Mouse (Mus musculus) intestine, postnatal 0 days (tissue): ENCODE measurements around the gene Vamp1. TPM values are rescaled to one million over a fixed set of nuclear protein-coding genes. Genes with fewer than 3 reads are reported as not detected.

Experiments
- ATAC-seq: fragments of 200-750 bp; cut with Nextera tagmentation; 2 replicates; pipeline ENCODE4 v1.8.0; 2017; ENCODE audit warnings: mild to moderate bottlenecking, moderate TSS enrichment, moderate library complexity
- H3K27ac ChIP-seq: fragments of 300-500 bp; sonication (generic); 2 replicates; pipeline ENCODE4 v1.5.1; 2014; ENCODE audit warnings: mild to moderate bottlenecking, low read depth, low read length, moderate library complexity
- H3K27me3 ChIP-seq: fragments of 300-500 bp; sonication (generic); replicated peaks from 2 replicates; pipeline ENCODE4 v1.6.1; 2014; ENCODE audit warnings: low read length, mixed read lengths; ENCODE audit not compliant: control insufficient read depth, insufficient read depth
- H3K36me3 ChIP-seq: fragments of 300-500 bp; sonication (generic); 2 replicates; pipeline ENCODE4 v1.6.1; 2014; ENCODE audit warnings: mild to moderate bottlenecking, moderate library complexity; ENCODE audit not compliant: control insufficient read depth, insufficient read depth
- H3K4me1 ChIP-seq: fragments of 300-500 bp; sonication (generic); replicated peaks from 2 replicates; pipeline ENCODE4 v1.6.1; 2014; ENCODE audit warnings: antibody characterized with exemption, low read length, mixed read lengths; ENCODE audit not compliant: control insufficient read depth, insufficient read depth
- H3K4me2 ChIP-seq: fragments of 300-500 bp; sonication (generic); replicated peaks from 2 replicates; pipeline ENCODE4 v1.6.1; 2014; ENCODE audit warnings: low read depth, mild to moderate bottlenecking, moderate library complexity
- H3K4me3 ChIP-seq: fragments of 300-500 bp; sonication (generic); 2 replicates; pipeline ENCODE4 v1.5.1; 2014; ENCODE audit warnings: low read depth, low read length
- H3K9ac ChIP-seq: fragments of 300-500 bp; sonication (generic); 2 replicates; pipeline ENCODE4 v1.6.1; 2014; ENCODE audit warnings: mild to moderate bottlenecking, low read depth, low read length
- H3K9me3 ChIP-seq: fragments of 300-500 bp; sonication (generic); 2 replicates; pipeline ENCODE4 v1.6.1; 2016; ENCODE audit warnings: mixed run types; ENCODE audit not compliant: control insufficient read depth
- CTCF ChIP-seq: sonication (generic); IDR thresholded peaks from 2 replicates; pipeline ENCODE4 v1.5.1; 2016; ENCODE audit warnings: low read depth, mild to moderate bottlenecking, control low read depth, antibody characterized with exemption, moderate library complexity
- WGBS: fragments of 180-500 bp; shearing (Covaris S2); extraction: QIAGEN DNeasy Blood & Tissue Kit; methylation state at CpG from one replicate; pipeline ENCODE4 v1.1.7; 2014; 5-methylcytosine and 5-hydroxymethylcytosine counted together
- polyA plus RNA-seq: library from polyadenylated mRNA; unstranded; fragments of >200 nt; fragmentation: Nextera tagmentation; extraction: Ambion mirVana; gene quantifications from 2 replicates; pipeline ENCODE4 v1.2.1, GENCODE M21; 2015

The Vamp1 gene
- polyA plus RNA-seq, 1 experiment from 2014 or later: 2.7 TPM

DNA sequence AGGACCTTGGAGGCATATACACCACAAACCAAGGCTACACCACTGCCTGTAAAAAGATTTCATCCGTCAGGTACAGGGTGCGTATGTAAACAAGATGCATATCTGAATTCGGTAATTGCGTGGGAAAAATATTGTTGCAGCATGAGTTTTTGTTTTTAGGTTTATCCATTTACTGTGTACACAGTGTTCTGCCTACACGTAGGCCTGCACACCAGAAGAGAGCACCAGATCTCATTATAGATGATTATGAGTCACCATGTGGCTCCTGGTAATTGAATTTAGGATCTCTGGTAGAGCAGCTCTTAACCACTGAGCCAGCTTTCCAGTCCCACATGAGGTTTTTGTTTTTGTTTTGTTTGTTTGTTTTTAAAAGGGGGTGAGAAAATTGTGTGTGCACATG is 18.2 kb upstream of the Vamp1 start:
- ATAC-seq: no peak
- WGBS: 81% methylated on average over 5 of the region's 5 CpGs
- H3K36me3 ChIP-seq: peaks cover 5% of the 10 kb centered on the region; the same call in 1 of the 2 replicates
- H3K4me3 ChIP-seq: no peak overlapping the region
- no peaks in the 10 kb centered on the region for H3K27me3 ChIP-seq
- no peak for TF ChIP-seq CTCF
- H3K4me1 ChIP-seq: no peaks in the 10 kb centered on the region
- no peak overlapping the region for H3K9ac ChIP-seq
- H3K27ac ChIP-seq: no peak overlapping the region
- H3K4me2 ChIP-seq: no peak overlapping the region
- H3K9me3 ChIP-seq: no peaks in the 10 kb centered on the region

DNA sequence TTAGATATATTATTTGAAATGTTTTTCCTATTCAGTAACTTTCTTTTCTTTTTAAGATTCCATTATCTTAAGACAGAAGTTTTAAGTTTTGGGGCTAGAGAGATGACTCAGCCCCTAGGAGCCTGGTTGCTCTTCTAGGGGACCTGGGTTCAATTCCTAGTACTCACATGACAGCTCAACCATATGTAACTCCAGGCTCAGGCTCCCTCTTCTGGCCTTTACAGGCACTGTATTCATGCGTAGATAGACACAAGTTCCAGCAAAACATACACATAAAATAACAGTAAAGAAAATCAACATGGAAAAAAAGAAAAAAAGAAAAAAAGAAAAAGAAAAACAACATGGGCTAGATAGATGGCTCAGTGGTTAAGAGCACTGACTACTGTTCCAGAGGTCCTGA is 4.9 kb upstream of the Vamp1 start:
- no peak overlapping the region for H3K4me3 ChIP-seq
- no peaks in the 10 kb centered on the region for H3K9me3 ChIP-seq
- H3K9ac ChIP-seq: no peak overlapping the region
- no peak for ATAC-seq
- 95% methylated on average over 1 of the region's 1 CpGs for WGBS
- H3K36me3 ChIP-seq: no peaks in the 10 kb centered on the region
- no peak overlapping the region for H3K27ac ChIP-seq
- TF ChIP-seq CTCF: peak; percentile 33
- H3K27me3 ChIP-seq: 0 out of 2 replicates have a peak, but pooled peaks cover 3% of the 10 kb centered on the region
- no peaks in the 10 kb centered on the region for H3K4me1 ChIP-seq
- no peak overlapping the region for H3K4me2 ChIP-seq

DNA sequence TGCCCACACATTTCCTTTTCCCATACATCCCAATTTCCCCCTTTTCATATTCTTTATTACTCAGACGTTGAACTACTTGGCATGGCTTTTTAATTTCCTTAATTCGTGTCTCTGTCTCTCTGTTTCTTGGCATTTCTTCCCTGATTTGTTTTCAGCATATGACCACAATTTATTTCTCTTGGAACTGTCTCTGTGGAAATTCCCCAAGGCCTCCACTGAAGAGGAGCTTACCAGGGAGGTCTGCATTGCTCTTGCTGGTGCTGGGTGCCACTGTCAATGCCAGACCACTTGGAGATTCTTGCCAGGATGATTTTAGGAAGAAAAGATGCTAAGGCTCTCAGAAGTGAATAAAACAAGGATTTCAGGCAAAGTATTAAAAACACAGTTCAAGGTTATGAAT is 2.7 kb upstream of the Vamp1 start:
- H3K9ac ChIP-seq: no peak overlapping the region
- H3K36me3 ChIP-seq: no peaks in the 10 kb centered on the region
- ATAC-seq: no peak
- no peaks in the 10 kb centered on the region for H3K9me3 ChIP-seq
- no peaks in the 10 kb centered on the region; the same call in 1 of the 2 replicates for H3K4me1 ChIP-seq
- no peak overlapping the region for H3K27ac ChIP-seq
- H3K27me3 ChIP-seq: 0 out of 2 replicates have a peak, but pooled peaks cover 3% of the 10 kb centered on the region
- WGBS: 28% methylated on average over 2 of the region's 2 CpGs
- H3K4me3 ChIP-seq: no peak overlapping the region
- no peak for TF ChIP-seq CTCF
- H3K4me2 ChIP-seq: no peak overlapping the region

DNA sequence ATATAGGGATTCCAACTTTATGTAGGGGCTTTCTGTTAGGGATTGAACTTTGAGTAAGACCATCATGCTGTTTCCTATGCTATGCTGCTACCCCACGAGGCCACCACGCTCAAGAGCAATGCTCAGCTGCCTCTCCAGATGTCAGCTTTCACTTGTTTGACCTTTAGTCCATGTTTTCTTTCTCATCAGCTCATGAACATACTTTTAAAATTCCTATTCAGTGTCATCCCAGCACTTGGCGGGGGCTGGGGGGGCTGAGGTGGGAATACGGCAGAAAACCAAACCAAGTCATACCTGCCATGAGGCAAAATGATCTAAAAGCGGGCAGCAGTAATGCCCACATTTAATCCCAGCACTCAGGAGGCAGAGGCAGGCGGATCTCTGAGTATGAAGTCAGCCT is 2.2 kb upstream of the Vamp1 start:
- Histone ChIP-seq H3K27me3 (0 out of 2 replicates have a peak, but pooled peaks cover 3% of the 10 kb centered on the region), H3K4me2 (no peak overlapping the region), H3K27ac (no peak overlapping the region), H3K4me1 (no peaks in the 10 kb centered on the region; the same call in 1 of the 2 replicates), H3K36me3 (0 out of 2 replicates have a peak, but pooled peaks cover 2% of the 10 kb centered on the region), H3K9me3 (no peaks in the 10 kb centered on the region), H3K9ac (no peak overlapping the region), H3K4me3 (no peak overlapping the region)
- 64% methylated on average over 6 of the region's 6 CpGs for WGBS
- ATAC-seq: no peak
- no peak for TF ChIP-seq CTCF

DNA sequence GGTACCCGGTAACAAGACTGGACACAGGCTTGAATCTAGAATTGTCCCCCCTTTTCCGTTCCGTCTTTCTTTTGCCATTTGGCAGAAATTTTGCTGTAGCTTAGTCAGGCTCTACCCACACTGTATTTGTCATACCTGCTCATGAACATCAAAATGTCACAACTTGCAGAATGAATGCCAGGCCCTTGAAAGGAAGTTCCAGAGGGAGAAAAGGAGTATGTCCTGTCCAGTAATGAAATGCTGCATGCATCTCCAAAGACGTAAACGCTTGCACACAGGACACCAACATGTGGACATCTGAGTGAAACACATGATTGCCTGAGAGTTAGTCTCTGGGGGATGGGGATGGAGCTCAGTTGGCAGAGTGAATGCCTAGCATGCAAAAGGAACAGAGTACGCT is 1.6 kb upstream of the Vamp1 start:
- H3K27me3 ChIP-seq: 0 out of 2 replicates have a peak, but pooled peaks cover 3% of the 10 kb centered on the region
- no peaks in the 10 kb centered on the region; the same call in 1 of the 2 replicates for H3K4me1 ChIP-seq
- H3K9ac ChIP-seq: no peak overlapping the region
- TF ChIP-seq CTCF: no peak
- ATAC-seq: no peak
- H3K9me3 ChIP-seq: no peaks in the 10 kb centered on the region
- WGBS: 76% methylated on average over 6 of the region's 6 CpGs
- no peak overlapping the region for H3K4me3 ChIP-seq
- H3K27ac ChIP-seq: no peak overlapping the region
- H3K4me2 ChIP-seq: no peak overlapping the region
- 0 out of 2 replicates have a peak, but pooled peaks cover 8% of the 10 kb centered on the region for H3K36me3 ChIP-seq

DNA sequence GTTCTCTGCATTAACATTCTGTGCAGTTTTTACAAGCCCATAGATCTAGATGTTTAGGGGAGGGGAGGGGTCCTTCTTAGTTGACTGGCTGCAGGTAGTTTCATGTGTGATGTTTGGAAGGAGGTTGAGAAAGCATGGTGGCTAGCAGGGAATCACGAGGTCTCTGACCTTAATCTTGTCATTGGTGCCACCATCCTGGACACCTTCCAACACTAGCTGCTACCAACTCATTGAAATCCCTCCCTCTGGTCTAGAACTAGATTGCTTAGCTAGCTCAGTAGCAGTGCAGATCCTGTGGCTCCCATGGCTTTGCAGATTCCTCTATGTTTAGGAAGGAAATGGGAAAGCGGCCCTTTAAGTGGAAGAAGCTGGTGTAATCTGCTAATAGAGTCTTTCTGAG is 1.5 kb downstream of the Vamp1 start:
- no peak for TF ChIP-seq CTCF
- no peaks in the 10 kb centered on the region for H3K9me3 ChIP-seq
- ATAC-seq: no peak
- peak overlapping the region; percentile 80; the same call in 1 of the 2 replicates for H3K4me2 ChIP-seq
- no peaks in the 10 kb centered on the region; the same call in 1 of the 2 replicates for H3K4me1 ChIP-seq
- no peaks in the 10 kb centered on the region for H3K27me3 ChIP-seq
- no peak overlapping the region for H3K4me3 ChIP-seq
- no peak overlapping the region for H3K9ac ChIP-seq
- 84% methylated on average over 2 of the region's 2 CpGs for WGBS
- H3K27ac ChIP-seq: no peak overlapping the region
- peaks cover 22% of the 10 kb centered on the region for H3K36me3 ChIP-seq

DNA sequence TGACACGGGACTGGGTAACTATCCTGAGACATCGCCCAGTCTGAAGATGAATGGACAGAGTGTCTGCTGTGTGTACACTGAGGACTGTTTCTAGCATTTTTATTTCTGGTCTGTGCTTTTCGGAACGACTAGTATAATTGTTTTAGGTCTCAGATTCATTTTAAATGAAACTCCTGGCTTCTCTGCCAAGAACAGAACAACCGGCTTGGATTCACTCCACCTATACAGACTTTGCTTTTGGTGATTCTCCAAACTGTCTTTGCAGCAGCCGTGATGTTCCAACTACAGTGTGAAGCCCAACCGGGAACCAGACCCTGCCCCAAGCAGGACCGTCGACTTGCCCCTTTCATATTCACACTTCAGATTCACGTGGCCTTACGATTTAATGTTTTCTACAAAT is 2.5 kb downstream of the Vamp1 start:
- WGBS: 84% methylated on average over 11 of the region's 11 CpGs
- H3K27me3 ChIP-seq: no peaks in the 10 kb centered on the region
- no peak overlapping the region for H3K4me3 ChIP-seq
- no peak for ATAC-seq
- peaks cover 23% of the 10 kb centered on the region for H3K36me3 ChIP-seq
- H3K27ac ChIP-seq: no peak overlapping the region
- H3K9ac ChIP-seq: no peak overlapping the region
- TF ChIP-seq CTCF: no peak
- H3K4me1 ChIP-seq: no peaks in the 10 kb centered on the region; the same call in 1 of the 2 replicates
- no peak overlapping the region for H3K4me2 ChIP-seq
- no peaks in the 10 kb centered on the region for H3K9me3 ChIP-seq
